9 mouse cellular contexts compared by ENCODE assay signal in the genomic region with DNA sequence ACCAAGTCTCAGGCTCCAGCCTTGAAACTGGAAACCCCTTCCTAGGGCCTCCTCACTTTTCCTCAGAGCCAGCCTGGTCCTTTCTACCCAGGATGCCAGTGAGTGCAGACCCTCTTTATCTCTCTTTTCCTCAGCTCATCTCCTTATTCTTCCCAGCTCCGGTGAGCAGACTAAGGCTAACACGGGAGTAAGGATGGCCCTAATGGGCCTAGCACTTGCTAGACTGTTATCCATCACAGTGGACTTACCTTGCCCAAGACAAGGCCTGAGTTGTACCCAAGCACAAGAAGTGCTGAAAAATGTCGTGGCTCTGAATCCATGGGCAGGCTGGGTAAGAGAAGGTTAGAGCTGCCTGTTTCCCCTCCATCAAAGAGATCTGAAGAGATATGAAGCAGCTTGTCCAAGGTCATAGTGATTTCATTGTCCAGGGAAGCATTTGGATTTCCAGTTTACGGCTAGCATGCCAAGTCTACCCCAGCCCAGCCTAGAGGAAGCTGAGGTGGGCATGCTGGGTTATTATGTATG. TPM values are rescaled to one million over a fixed set of nuclear protein-coding genes. Genes with fewer than 3 reads are reported as not detected.
DNase-seq lines count a peak whose midpoint lies in the region; ATAC-seq lines count a peak whose summit lies in the region.
"Had no signal": no experiment of that assay in that cellular context is flagged by ENCODE, and none has a peak within 500 bp of the region (broad histone marks: within the 10 kb centered on the region; RNA-seq: fewer than 3 reads in every experiment).

No protein-coding gene starts in this region.

- H3K27me3 ChIP-seq in erythroblast, embryonic 14.5 days (ENCODE audit: control insufficient read depth), result no peaks in the 10 kb centered on the region
- no peaks in the 10 kb centered on the region for H3K27me3 ChIP-seq in forebrain, embryonic 12.5 days
- H3K27me3 ChIP-seq in liver, embryonic 12.5 days (replicated peaks), result no peaks in the 10 kb centered on the region

- DNase-seq in 3T3-L1 (ENCODE audit: low read depth, low spot score), result peak; percentile 9
- no peak for DNase-seq in urinary bladder, postnatal 4 days (ENCODE audit: low spot score in 2 of 2)
- DNase-seq in urinary bladder, postnatal 10 days (ENCODE audit: low spot score), result no peak
- no peak for DNase-seq in embryo, embryonic 9.5 days (ENCODE audit: extremely low spot score)
- DNase-seq: cerebellum, postnatal 36 days had no signal

- no peak for ATAC-seq in erythroblast, adult 5-6 weeks (replicated peaks; ENCODE audit: low FRiP score, poor library complexity, severe bottlenecking)
- ATAC-seq in forebrain, embryonic 12.5 days (ENCODE audit: low FRiP score), result no peak
- no peak for ATAC-seq in liver, embryonic 12.5 days

- peak overlapping the region; percentile 85 for H3K4me3 ChIP-seq in erythroblast, embryonic 14.5 days (replicated peaks)
- H3K4me3 ChIP-seq in forebrain, embryonic 12.5 days (replicated peaks), result peak overlapping the region; percentile 95
- H3K4me3 ChIP-seq in liver, embryonic 12.5 days, result peak overlapping the region; percentile 97

- H3K27ac ChIP-seq in forebrain, embryonic 12.5 days, result no peak overlapping the region
- H3K27ac ChIP-seq in liver, embryonic 12.5 days, result peak overlapping the region; percentile 86

- H3K4me2 ChIP-seq in forebrain, embryonic 12.5 days, result peak overlapping the region; percentile 95
- peak overlapping the region; percentile 99 for H3K4me2 ChIP-seq in liver, embryonic 12.5 days

- H3K9me3 ChIP-seq in erythroblast, embryonic 14.5 days (ENCODE audit: control insufficient read depth, low read length), result no peaks in the 10 kb centered on the region
- no peaks in the 10 kb centered on the region for H3K9me3 ChIP-seq in forebrain, embryonic 12.5 days
- H3K9me3 ChIP-seq in liver, embryonic 12.5 days (replicated peaks), result no peaks in the 10 kb centered on the region

- peaks cover 33% of the 10 kb centered on the region for H3K36me3 ChIP-seq in erythroblast, embryonic 14.5 days (ENCODE audit: control insufficient read depth)
- H3K36me3 ChIP-seq in forebrain, embryonic 12.5 days (replicated peaks), result 0 out of 2 replicates have a peak, but pooled peaks cover 4% of the 10 kb centered on the region
- H3K36me3 ChIP-seq in liver, embryonic 12.5 days, result peaks cover 43% of the 10 kb centered on the region

- peak overlapping the region; percentile 80 for H3K9ac ChIP-seq in forebrain, embryonic 12.5 days
- peak overlapping the region; percentile 89 for H3K9ac ChIP-seq in liver, embryonic 12.5 days

- WGBS in forebrain, embryonic 12.5 days, result 67% methylated on average over 4 of the region's 4 CpGs
- WGBS in liver, embryonic 12.5 days (ENCODE audit: insufficient replicate concordance), result 49% methylated on average over 4 of the region's 4 CpGs

- peaks cover 57% of the 10 kb centered on the region for H3K4me1 ChIP-seq in erythroblast, embryonic 14.5 days (ENCODE audit: control insufficient read depth)
- H3K4me1 ChIP-seq in forebrain, embryonic 12.5 days, result peaks cover 34% of the 10 kb centered on the region
- H3K4me1 ChIP-seq in liver, embryonic 12.5 days, result peaks cover 60% of the 10 kb centered on the region

RNA-seq across cellular contexts. Expression of a gene that starts 1.3 kb away (rescaled TPM):
- polyA plus RNA-seq in erythroblast, embryonic 14.5 days (2012), result 0.49 and 0.65 TPM in 2 replicates
- total RNA-seq in erythroblast, adult 5-6 weeks (2015; ENCODE audit: low replicate concordance), result 7.3 and 8.2 TPM in 2 replicates
- total RNA-seq in erythroblast, adult 5-6 weeks (2017; ENCODE audit: low replicate concordance), result 4.1 and 4.5 TPM in 2 replicates
- polyA plus RNA-seq in forebrain, embryonic 12.5 days (2016; fragmentation: Nextera tagmentation; extraction: Ambion mirVana), result 18.0 and 18.5 TPM in 2 replicates
- polyA plus RNA-seq in liver, embryonic 12.5 days (2016; fragmentation: Nextera tagmentation; extraction: Ambion mirVana), result 49.6 and 50.1 TPM in 2 replicates

RNA-seq across cellular contexts. Expression of a gene that starts 31.2 kb away (rescaled TPM):
- polyA plus RNA-seq in erythroblast, embryonic 14.5 days (2012), result 5.0 and 5.6 TPM in 2 replicates
- total RNA-seq in erythroblast, adult 5-6 weeks (2015; ENCODE audit: low replicate concordance), result 91.3 and 114 TPM in 2 replicates
- total RNA-seq in erythroblast, adult 5-6 weeks (2017; ENCODE audit: low replicate concordance), result 89.9 and 92.6 TPM in 2 replicates
- polyA plus RNA-seq in forebrain, embryonic 12.5 days (2016; fragmentation: Nextera tagmentation; extraction: Ambion mirVana), result 1.6 and 1.9 TPM in 2 replicates
- polyA plus RNA-seq in liver, embryonic 12.5 days (2016; fragmentation: Nextera tagmentation; extraction: Ambion mirVana), result 14.7 and 16.0 TPM in 2 replicates

RNA-seq across cellular contexts. Expression of a gene that starts 39.9 kb away (rescaled TPM):
- polyA plus RNA-seq in erythroblast, embryonic 14.5 days (2012), result 0.01 and 0.03 TPM in 2 replicates
- 2.1 and 2.7 TPM in 2 replicates for total RNA-seq in erythroblast, adult 5-6 weeks (2015; ENCODE audit: low replicate concordance)
- 3.7 and 5.2 TPM in 2 replicates for total RNA-seq in erythroblast, adult 5-6 weeks (2017; ENCODE audit: low replicate concordance)
- polyA plus RNA-seq in forebrain, embryonic 12.5 days (2016; fragmentation: Nextera tagmentation; extraction: Ambion mirVana), result 4.1 and 4.4 TPM in 2 replicates
- polyA plus RNA-seq in liver, embryonic 12.5 days (2016; fragmentation: Nextera tagmentation; extraction: Ambion mirVana), result 0.96 and 1.4 TPM in 2 replicates

Comparison
In these comparisons a context has a peak if more than half of its experiments do, and no peak if none do; other contexts are left out.
1. RNA of a gene that starts 1.3 kb away (polyA plus RNA-seq): 49.6 to 50.1 TPM in liver, embryonic 12.5 days and 18.0 to 18.5 TPM in forebrain, embryonic 12.5 days; 0.49 to 0.65 TPM in erythroblast, embryonic 14.5 days; every median in the first group is over 10 times any median in the second.
2. Peak in every context shown above with its lines, with median percentiles within 50 percentile points of each other: H3K4me3 ChIP-seq.